Mouse (Mus musculus): ENCODE results near the gene Mybpc2.

The Mybpc2 gene

GRCm38 (mm10) chr7:44463556-44464225 is 60.8 kb downstream of the Mybpc2 start:
- WGBS, result 60% methylated on average over 10 of the region's 10 CpGs

- WGBS, result 35% methylated on average over 8 of the region's 8 CpGs
Measured at GRCm38 (mm10) chr7:44463056-44463425, 61.4 kb downstream of the Mybpc2 start.

- 36% methylated on average over 77 of the region's 77 CpGs for WGBS
Measured at GRCm38 (mm10) chr7:44462218-44463055, 62.0 kb downstream of the Mybpc2 start.

- WGBS, result 71% methylated on average over 57 of the region's 57 CpGs
Measured at GRCm38 (mm10) chr7:44461503-44462217, 62.8 kb downstream of the Mybpc2 start.

GRCm38 (mm10) chr7:44460767-44461502 is 63.5 kb downstream of the Mybpc2 start:
- 84% methylated on average over 31 of the region's 31 CpGs for WGBS

GRCm38 (mm10) chr7:44460067-44460466 is 64.4 kb downstream of the Mybpc2 start:
- 66% methylated on average over 6 of the region's 6 CpGs for WGBS

GRCm38 (mm10) chr7:44456302-44456701 is 68.2 kb downstream of the Mybpc2 start:
- 84% methylated on average over 1 of the region's 1 CpGs for WGBS

- 12% methylated on average over 3 of the region's 3 CpGs for WGBS
Measured at GRCm38 (mm10) chr7:44453256-44453655, 71.2 kb downstream of the Mybpc2 start.

Measured in cerebral cortex, adult 2 months (tissue).